22 mouse cellular contexts compared by ENCODE assay signal in the genomic region with DNA sequence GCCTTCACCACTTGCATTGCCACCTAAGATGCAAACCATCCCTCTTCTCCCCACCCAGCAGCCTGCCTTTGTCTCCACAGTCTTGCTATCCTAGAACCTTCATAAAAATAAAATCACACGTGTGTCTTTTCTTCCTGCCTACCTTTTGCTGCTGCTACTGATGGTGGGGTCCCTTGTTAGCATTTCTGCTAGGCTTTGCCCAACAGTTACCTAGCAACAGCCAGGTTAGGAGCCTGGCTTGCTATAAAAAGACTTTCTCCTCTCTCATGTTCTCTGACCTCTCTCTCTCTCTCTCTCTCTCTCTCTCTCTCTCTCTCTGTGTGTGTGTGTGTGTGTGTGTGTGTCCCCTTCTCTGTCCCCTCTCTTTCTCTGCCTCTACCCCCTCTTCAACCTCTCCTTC. TPM values are rescaled to one million over a fixed set of nuclear protein-coding genes. Genes with fewer than 3 reads are reported as not detected.
DNase-seq lines count a peak whose midpoint lies in the region; ATAC-seq lines count a peak whose summit lies in the region.
"Had no signal": no experiment of that assay in that cellular context is flagged by ENCODE, and none has a peak within 500 bp of the region (broad histone marks: within the 10 kb centered on the region; RNA-seq: fewer than 3 reads in every experiment).

No protein-coding gene starts in this region.

- no peak overlapping the region for H3K4me3 ChIP-seq in hindbrain, embryonic 16.5 days (ENCODE audit: low read length)
- H3K4me3 ChIP-seq in hindbrain, embryonic 13.5 days, result no peak overlapping the region
- H3K4me3 ChIP-seq in midbrain, embryonic 16.5 days (ENCODE audit: low read depth, low read length), result no peak overlapping the region
- no peak overlapping the region for H3K4me3 ChIP-seq in midbrain, embryonic 13.5 days (replicated peaks)
- H3K4me3 ChIP-seq: embryonic facial prominence, embryonic 12.5 days; heart, embryonic 10.5 days had no signal

- peaks cover 2% of the 10 kb centered on the region; the same call in 1 of the 2 replicates for H3K4me1 ChIP-seq in hindbrain, embryonic 16.5 days (ENCODE audit: control insufficient read depth, insufficient read depth, low read depth, low read length)
- peaks cover 14% of the 10 kb centered on the region for H3K4me1 ChIP-seq in hindbrain, embryonic 13.5 days (replicated peaks)
- H3K4me1 ChIP-seq in midbrain, embryonic 16.5 days (ENCODE audit: control insufficient read depth, insufficient read depth, low read length), result peaks cover 9% of the 10 kb centered on the region; the same call in 1 of the 2 replicates
- H3K4me1 ChIP-seq in midbrain, embryonic 13.5 days (replicated peaks), result peaks cover 9% of the 10 kb centered on the region; the same call in 1 of the 2 replicates

- H3K4me2 ChIP-seq in hindbrain, embryonic 16.5 days (ENCODE audit: low read length), result no peak overlapping the region
- H3K4me2 ChIP-seq in hindbrain, embryonic 13.5 days, result no peak overlapping the region
- H3K4me2 ChIP-seq in midbrain, embryonic 16.5 days (ENCODE audit: low read length), result no peak overlapping the region
- H3K4me2 ChIP-seq in midbrain, embryonic 13.5 days (replicated peaks), result no peak overlapping the region
- H3K4me2 ChIP-seq: embryonic facial prominence, embryonic 12.5 days; hindbrain, embryonic 14.5 days had no signal

- H3K36me3 ChIP-seq in hindbrain, embryonic 16.5 days (ENCODE audit: control insufficient read depth, insufficient read depth, low read length), result no peaks in the 10 kb centered on the region
- no peaks in the 10 kb centered on the region for H3K36me3 ChIP-seq in hindbrain, embryonic 13.5 days
- no peaks in the 10 kb centered on the region for H3K36me3 ChIP-seq in midbrain, embryonic 16.5 days (ENCODE audit: control insufficient read depth, insufficient read depth, low read length)
- H3K36me3 ChIP-seq in midbrain, embryonic 13.5 days, result no peaks in the 10 kb centered on the region
- H3K36me3 ChIP-seq: embryonic facial prominence, embryonic 12.5 days; heart, embryonic 10.5 days had no signal

- H3K27ac ChIP-seq in hindbrain, embryonic 16.5 days (ENCODE audit: low read depth, low read length), result 0 out of 2 replicates have a peak overlapping the region, but pooled peaks have one; percentile 20
- no peak overlapping the region for H3K27ac ChIP-seq in hindbrain, embryonic 13.5 days
- peak overlapping the region; percentile 40 for H3K27ac ChIP-seq in midbrain, embryonic 16.5 days (ENCODE audit: low read length)
- H3K27ac ChIP-seq in midbrain, embryonic 13.5 days, result no peak overlapping the region; the same call in 1 of the 2 replicates
- H3K27ac ChIP-seq: embryonic facial prominence, embryonic 12.5 days; heart, embryonic 10.5 days; hindbrain, embryonic 14.5 days had no signal

- no peak overlapping the region for H3K9ac ChIP-seq in hindbrain, embryonic 16.5 days (ENCODE audit: low read depth, low read length)
- no peak overlapping the region for H3K9ac ChIP-seq in hindbrain, embryonic 13.5 days
- H3K9ac ChIP-seq in midbrain, embryonic 16.5 days (ENCODE audit: low read depth, low read length), result no peak overlapping the region
- no peak overlapping the region for H3K9ac ChIP-seq in midbrain, embryonic 13.5 days (replicated peaks)
- H3K9ac ChIP-seq: embryonic facial prominence, embryonic 12.5 days; hindbrain, embryonic 14.5 days had no signal

- H3K27me3 ChIP-seq in hindbrain, embryonic 16.5 days (replicated peaks; ENCODE audit: control insufficient read depth, insufficient read depth, low read length), result no peaks in the 10 kb centered on the region
- H3K27me3 ChIP-seq in hindbrain, embryonic 13.5 days, result no peaks in the 10 kb centered on the region
- H3K27me3 ChIP-seq in midbrain, embryonic 16.5 days (ENCODE audit: control insufficient read depth, insufficient read depth, low read depth, low read length), result no peaks in the 10 kb centered on the region
- no peaks in the 10 kb centered on the region for H3K27me3 ChIP-seq in midbrain, embryonic 13.5 days
- H3K27me3 ChIP-seq: CH12.LX; embryonic facial prominence, embryonic 12.5 days had no signal

- WGBS in hindbrain, embryonic 16.5 days, result 17% methylated on average over 1 of the region's 1 CpGs
- WGBS in hindbrain, embryonic 13.5 days, result 35% methylated on average over 1 of the region's 1 CpGs
- 19% methylated on average over 1 of the region's 1 CpGs for WGBS in midbrain, embryonic 16.5 days
- WGBS in midbrain, embryonic 13.5 days, result 19% methylated on average over 1 of the region's 1 CpGs

- DNase-seq in brain, adult 2 months (ENCODE audit: low read depth, low spot score), result peak; percentile 14
- DNase-seq in left cerebral cortex, adult 9 months (ENCODE audit: low spot score in 2 of 2), result no peak
- no peak for DNase-seq in urinary bladder, postnatal 4 days (ENCODE audit: low spot score in 2 of 2)
- DNase-seq: adrenal gland, adult 8-10 months; adrenal gland, postnatal 36 days; cerebellum, adult 11-12 months; cerebellum, adult 9-10 months; cerebellum, postnatal 25 days; heart, adult 18-20 months; heart, postnatal 10 days; heart, postnatal 4 days had no signal

- H3K9me3 ChIP-seq in hindbrain, embryonic 16.5 days (ENCODE audit: control insufficient read depth, low read length), result no peaks in the 10 kb centered on the region
- H3K9me3 ChIP-seq in hindbrain, embryonic 13.5 days, result no peaks in the 10 kb centered on the region
- no peaks in the 10 kb centered on the region; the same call in 1 of the 2 replicates for H3K9me3 ChIP-seq in midbrain, embryonic 16.5 days (replicated peaks; ENCODE audit: control insufficient read depth, low read length, poor library complexity, severe bottlenecking)
- H3K9me3 ChIP-seq in midbrain, embryonic 13.5 days, result no peaks in the 10 kb centered on the region
- H3K9me3 ChIP-seq: embryonic facial prominence, embryonic 12.5 days; heart, embryonic 10.5 days had no signal

- ATAC-seq in hindbrain, embryonic 16.5 days, result no peak
- no peak for ATAC-seq in hindbrain, embryonic 13.5 days (ENCODE audit: low FRiP score)
- ATAC-seq in midbrain, embryonic 16.5 days, result peak; percentile 41; the same call in 1 of the 2 replicates
- ATAC-seq in midbrain, embryonic 13.5 days, result no peak
- ATAC-seq: inflammation-experienced regulatory T-cells, adult 6 months had no signal

RNA-seq across cellular contexts. Expression of gene Glrp1, which starts 48.8 kb away (rescaled TPM):
- not detected in 2 replicates for polyA plus RNA-seq in hindbrain, embryonic 16.5 days (2015; fragmentation: Nextera tagmentation; extraction: Ambion mirVana)
- polyA plus RNA-seq in hindbrain, embryonic 13.5 days (2015; fragmentation: Nextera tagmentation; extraction: Ambion mirVana), result not detected in 2 replicates
- polyA plus RNA-seq in midbrain, embryonic 16.5 days (2015; fragmentation: Nextera tagmentation; extraction: Ambion mirVana), result not detected in 2 replicates
- not detected in 2 replicates for polyA plus RNA-seq in midbrain, embryonic 13.5 days (2015; fragmentation: Nextera tagmentation; extraction: Ambion mirVana)
- polyA plus RNA-seq: embryonic facial prominence, embryonic 12.5 days; forebrain, embryonic 11.5 days; heart, embryonic 10.5 days; hindbrain, embryonic 14.5 days; inflammation-experienced regulatory T-cells, adult 6 months had no signal

RNA-seq across cellular contexts. Expression of gene Spp2, which starts 54.3 kb away (rescaled TPM):
- 0.28 TPM in 1 of 2 replicates, not detected in the other for polyA plus RNA-seq in hindbrain, embryonic 16.5 days (2015; fragmentation: Nextera tagmentation; extraction: Ambion mirVana)
- 0.39 TPM in 1 of 2 replicates, not detected in the other for polyA plus RNA-seq in hindbrain, embryonic 13.5 days (2015; fragmentation: Nextera tagmentation; extraction: Ambion mirVana)
- 0.74 and 1.8 TPM in 2 replicates for polyA plus RNA-seq in midbrain, embryonic 16.5 days (2015; fragmentation: Nextera tagmentation; extraction: Ambion mirVana)
- 0.40 and 0.50 TPM in 2 replicates for polyA plus RNA-seq in midbrain, embryonic 13.5 days (2015; fragmentation: Nextera tagmentation; extraction: Ambion mirVana)
- polyA plus RNA-seq: embryonic facial prominence, embryonic 12.5 days; forebrain, embryonic 11.5 days; heart, embryonic 14.5 days; inflammation-experienced regulatory T-cells, adult 6 months had no signal

Comparison
In these comparisons a context has a peak if more than half of its experiments do, and no peak if none do; other contexts are left out.
1. H3K27ac ChIP-seq: peak in hindbrain, embryonic 16.5 days (single experiment) and midbrain, embryonic 16.5 days (single experiment); none in hindbrain, embryonic 13.5 days (single experiment) and midbrain, embryonic 13.5 days (single experiment).